Mouse (Mus musculus) olfactory bulb, adult 2 months (tissue): ENCODE results near the gene Sel1l.

ENCODE experiments used
- CTCF ChIP-seq: fragments of 200-500 bp; IDR thresholded peaks from 2 replicates; pipeline ENCODE4 v1.5.1; 2012; ENCODE audit warnings: low read depth, mild to moderate bottlenecking, low read length, moderate library complexity; ENCODE audit not compliant: insufficient read depth
- POLR2A ChIP-seq: fragments of 200-500 bp; IDR thresholded peaks from 2 replicates; pipeline ENCODE4 v1.6.1; 2012; ENCODE audit warnings: mild to moderate bottlenecking, low read depth, low read length, moderate library complexity; ENCODE audit not compliant: insufficient read depth

- TF ChIP-seq POLR2A (no peak), CTCF (no peak)
Measured at GRCm38 (mm10) chr12:91756562-91757166, 92.3 kb downstream of the Sel1l start.
